Mouse (Mus musculus) forebrain, embryonic 14.5 days (tissue): Measurements from ENCODE around the gene B4galt5. TPM values are rescaled to one million over a fixed set of nuclear protein-coding genes. Genes with fewer than 3 reads are reported as not detected.

ENCODE experiments used
- ATAC-seq: fragments of 200-750 bp; cut with Nextera tagmentation; 2 replicates; pipeline ENCODE4 v1.8.0; 2017; ENCODE audit warnings: mild to moderate bottlenecking, moderate library complexity
- DNase-seq: peaks from one replicate; pipeline ENCODE4 v3.0.0-alpha.2; 2015; ENCODE audit warnings: low spot score
- H3K27ac ChIP-seq: fragments of 300-500 bp; sonication (generic); 2 replicates; pipeline ENCODE4 v1.5.1; 2014; ENCODE audit warnings: low read depth, mild to moderate bottlenecking, control low read depth, low read length, moderate library complexity
- H3K27me3 ChIP-seq: fragments of 300-500 bp; sonication (generic); replicated peaks from 2 replicates; pipeline ENCODE4 v1.6.1; 2014; ENCODE audit warnings: low read length, control low read depth, mixed read lengths; ENCODE audit not compliant: control insufficient read depth, insufficient read depth
- H3K36me3 ChIP-seq: fragments of 300-500 bp; sonication (generic); 2 replicates; pipeline ENCODE4 v1.6.1; 2014; ENCODE audit warnings: low read length, control low read depth; ENCODE audit not compliant: control insufficient read depth, insufficient read depth
- H3K4me1 ChIP-seq: fragments of 300-500 bp; sonication (generic); 2 replicates; pipeline ENCODE4 v1.6.1; 2014; ENCODE audit warnings: antibody characterized with exemption, low read length, control low read depth; ENCODE audit not compliant: control insufficient read depth, insufficient read depth
- H3K4me2 ChIP-seq: fragments of 300-500 bp; sonication (generic); 2 replicates; pipeline ENCODE4 v1.6.1; 2014; ENCODE audit warnings: mild to moderate bottlenecking, control low read depth, low read length
- H3K4me3 ChIP-seq: fragments of 300-500 bp; sonication (generic); 2 replicates; pipeline ENCODE4 v1.5.1; 2014; ENCODE audit warnings: low read depth, low read length, control low read depth
- H3K9ac ChIP-seq: fragments of 300-500 bp; sonication (generic); 2 replicates; pipeline ENCODE4 v1.6.1; 2014; ENCODE audit warnings: mild to moderate bottlenecking, low read length, control low read depth, moderate library complexity
- H3K9me3 ChIP-seq: fragments of 300-500 bp; sonication (generic); replicated peaks from 2 replicates; pipeline ENCODE4 v1.6.1; 2016; ENCODE audit warnings: low read length, control low read depth, mixed read lengths; ENCODE audit not compliant: control insufficient read depth
- whole genome bisulfite sequencing: fragments of 180-500 bp; shearing (Covaris S2); extraction: QIAGEN DNeasy Blood & Tissue Kit; methylation state at CpG from one replicate; pipeline ENCODE4 v1.1.7; 2014; 5-methylcytosine and 5-hydroxymethylcytosine counted together
- polyA plus RNA-seq: library from polyadenylated mRNA; unstranded; fragments of >200 nt; fragmentation: Nextera tagmentation; extraction: Ambion mirVana; gene quantifications from 2 replicates; pipeline ENCODE4 v1.2.1, GENCODE M21; 2014

The B4galt5 gene
- polyA plus RNA-seq, 1 experiment from 2014 or later: 10.9 TPM

DNA sequence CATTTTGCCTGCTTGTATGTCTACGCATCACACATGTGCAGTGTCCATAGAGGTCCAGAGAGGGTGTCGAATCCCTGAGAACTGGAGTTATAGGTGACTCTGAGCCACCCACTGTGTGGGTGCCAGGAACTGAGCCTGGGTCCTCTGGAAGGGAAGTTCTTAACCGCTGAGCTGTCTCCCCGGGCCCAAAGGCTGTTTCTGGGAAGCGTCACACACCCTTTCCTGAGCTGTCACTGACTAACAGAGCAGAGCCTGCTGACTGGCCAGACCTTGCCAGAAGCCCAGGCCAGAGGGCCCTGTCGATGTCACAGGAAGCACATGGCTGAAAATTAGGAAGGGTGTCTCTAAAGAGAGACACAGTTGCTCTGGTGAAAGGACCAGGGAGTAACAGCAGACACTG lies 3.5 kb upstream of the B4galt5 start:
- Histone ChIP-seq H3K36me3 (no peaks in the 10 kb centered on the region), H3K9me3 (no peaks in the 10 kb centered on the region), H3K27ac (no peak overlapping the region), H3K4me1 (peaks cover 9% of the 10 kb centered on the region), H3K9ac (no peak overlapping the region), H3K4me3 (no peak overlapping the region), H3K27me3 (0 out of 2 replicates have a peak, but pooled peaks cover 4% of the 10 kb centered on the region), H3K4me2 (no peak overlapping the region)
- 83% methylated on average over 6 of the region's 6 CpGs for WGBS
- no peak for DNase-seq
- no peak for ATAC-seq

DNA sequence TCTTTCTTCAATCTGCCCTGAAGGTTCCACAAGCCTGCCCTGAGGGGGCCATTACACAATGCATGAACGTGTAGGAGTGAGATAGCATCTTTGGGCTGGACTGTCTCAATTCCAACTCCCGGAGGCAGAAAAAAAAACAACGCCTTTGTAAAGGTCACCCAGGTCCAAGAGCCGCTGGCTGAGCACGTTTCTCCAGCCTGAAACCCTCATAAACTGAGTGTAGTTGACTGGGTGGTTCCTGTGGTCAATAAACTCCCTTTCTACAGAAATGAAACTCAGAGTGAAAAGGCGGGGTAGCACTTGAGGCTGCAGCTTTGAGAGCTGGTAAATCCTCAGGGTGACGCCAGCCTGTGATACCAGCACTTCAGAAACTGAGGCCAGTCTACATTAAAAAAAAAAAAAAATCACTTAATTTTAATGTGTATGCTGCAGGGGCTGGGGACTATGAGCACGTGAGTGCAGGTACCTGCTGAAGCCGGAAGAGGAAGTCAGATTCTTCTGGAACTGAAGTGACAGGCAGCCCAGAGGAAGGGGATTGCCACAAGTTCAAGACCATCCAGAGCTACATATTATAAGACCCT lies 2.5 kb upstream of the B4galt5 start:
- Histone ChIP-seq H3K36me3 (no peaks in the 10 kb centered on the region), H3K27ac (no peak overlapping the region), H3K9me3 (no peaks in the 10 kb centered on the region), H3K27me3 (0 out of 2 replicates have a peak, but pooled peaks cover 4% of the 10 kb centered on the region), H3K4me1 (peaks cover 9% of the 10 kb centered on the region), H3K9ac (no peak overlapping the region), H3K4me2 (no peak overlapping the region), H3K4me3 (no peak overlapping the region)
- DNase-seq (no peak), ATAC-seq (no peak)
- WGBS: 65% methylated on average over 9 of the region's 9 CpGs

DNA sequence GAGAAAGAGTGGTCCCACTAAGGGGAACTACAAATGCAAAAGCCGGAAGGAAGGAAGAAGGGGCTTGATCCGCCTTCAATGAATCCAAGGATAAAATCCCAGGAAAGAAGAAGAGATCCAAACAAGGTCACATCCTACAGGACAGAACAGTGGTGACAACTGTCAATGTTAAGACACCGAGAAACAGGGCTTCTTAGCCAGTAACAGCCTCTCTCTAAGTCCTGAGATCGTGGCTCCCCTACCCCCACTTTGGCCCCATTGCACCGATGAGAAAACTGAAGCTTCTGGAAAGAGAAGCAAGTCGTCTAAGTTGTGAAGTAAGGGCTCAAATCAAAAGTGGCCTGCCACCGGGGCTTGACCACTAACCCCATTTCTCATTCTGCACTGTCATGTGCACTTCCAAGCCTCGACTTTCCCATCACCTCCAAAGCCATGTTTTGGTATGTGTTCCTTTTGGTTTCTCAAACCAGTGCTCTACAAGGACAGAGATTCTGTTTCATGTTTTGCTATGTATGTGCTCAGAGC lies 1.2 kb upstream of the B4galt5 start:
- no peak overlapping the region for H3K27ac ChIP-seq
- H3K4me3 ChIP-seq: peak overlapping the region; percentile 76; the same call in 1 of the 2 replicates
- 55% methylated on average over 8 of the region's 8 CpGs for WGBS
- 0 out of 2 replicates have a peak, but pooled peaks cover 4% of the 10 kb centered on the region for H3K27me3 ChIP-seq
- peak overlapping the region; percentile 58 for H3K4me2 ChIP-seq
- DNase-seq (no peak), ATAC-seq (no peak)
- H3K4me1 ChIP-seq: peaks cover 9% of the 10 kb centered on the region
- H3K36me3 ChIP-seq: no peaks in the 10 kb centered on the region
- H3K9me3 ChIP-seq: no peaks in the 10 kb centered on the region
- H3K9ac ChIP-seq: no peak overlapping the region; the same call in 1 of the 2 replicates

DNA sequence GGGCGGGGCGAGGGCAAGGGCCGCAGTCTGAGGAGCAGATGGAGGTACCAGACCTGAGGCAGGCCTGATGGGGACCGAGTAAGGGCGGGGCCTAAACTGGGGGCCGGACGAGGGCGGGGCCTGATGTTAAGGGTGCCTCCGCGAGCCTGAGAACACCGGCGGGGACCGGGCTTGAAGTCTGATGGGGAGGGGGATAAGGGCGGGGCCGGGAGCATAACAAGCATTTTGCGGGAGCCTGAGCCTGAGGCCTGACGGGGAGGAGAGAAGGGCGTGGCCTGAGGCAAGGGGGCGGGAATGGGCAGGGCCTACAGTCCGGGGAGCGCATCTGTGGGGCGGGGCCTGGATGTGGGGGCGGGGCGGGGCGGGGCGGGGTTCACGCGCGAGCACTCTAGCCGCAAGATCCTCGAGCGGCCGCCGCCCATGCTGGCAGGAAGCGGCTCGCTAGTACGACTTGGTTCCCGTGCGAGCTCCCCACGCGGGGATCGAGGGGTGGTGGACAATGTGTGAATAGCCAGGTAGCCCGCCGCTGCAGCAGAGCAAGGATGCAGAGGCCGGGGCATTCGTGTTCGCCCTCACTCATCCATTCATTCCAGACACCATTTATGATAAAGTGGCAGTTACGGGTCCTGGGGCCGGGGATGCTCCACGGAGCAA lies 427 bp upstream of the B4galt5 start:
- peaks cover 9% of the 10 kb centered on the region for H3K4me1 ChIP-seq
- peak overlapping the region; percentile 76 for H3K4me3 ChIP-seq
- H3K27me3 ChIP-seq: 0 out of 2 replicates have a peak, but pooled peaks cover 4% of the 10 kb centered on the region
- no peaks in the 10 kb centered on the region for H3K36me3 ChIP-seq
- 2% methylated on average over 37 of the region's 50 CpGs for WGBS
- no peaks in the 10 kb centered on the region for H3K9me3 ChIP-seq
- peak; percentile 98 for DNase-seq
- peak; percentile 96 for ATAC-seq
- peak overlapping the region; percentile 84 for H3K9ac ChIP-seq
- peak overlapping the region; percentile 86; the same call in 1 of the 2 replicates for H3K27ac ChIP-seq
- H3K4me2 ChIP-seq: peak overlapping the region; percentile 58

DNA sequence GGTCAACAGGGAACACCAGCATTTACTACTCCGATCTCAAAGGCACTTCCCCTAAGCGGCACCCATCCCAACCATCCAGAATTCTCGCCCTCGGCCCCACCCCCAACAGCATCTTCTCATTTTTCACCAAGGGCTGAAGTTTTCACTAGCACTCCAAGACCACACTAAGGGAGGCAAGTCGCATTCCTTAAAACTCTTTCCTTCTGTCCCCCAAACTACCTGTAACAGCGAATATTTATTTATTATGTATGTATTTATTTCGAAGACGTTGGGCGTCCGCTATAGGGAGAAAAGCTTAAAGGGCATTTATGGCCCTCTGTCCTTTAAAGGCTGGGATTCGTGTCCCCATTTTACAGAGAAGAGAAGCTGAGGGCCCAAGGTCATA lies 1.0 kb downstream of the B4galt5 start:
- H3K4me1 ChIP-seq: peaks cover 10% of the 10 kb centered on the region
- DNase-seq (no peak), ATAC-seq (no peak)
- no peaks in the 10 kb centered on the region for H3K9me3 ChIP-seq
- H3K4me2 ChIP-seq: peak overlapping the region; percentile 58
- no peaks in the 10 kb centered on the region for H3K36me3 ChIP-seq
- no peak overlapping the region for H3K27ac ChIP-seq
- 0 out of 2 replicates have a peak, but pooled peaks cover 4% of the 10 kb centered on the region for H3K27me3 ChIP-seq
- H3K9ac ChIP-seq: peak overlapping the region; percentile 84
- H3K4me3 ChIP-seq: peak overlapping the region; percentile 76
- WGBS: 13% methylated on average over 11 of the region's 11 CpGs

DNA sequence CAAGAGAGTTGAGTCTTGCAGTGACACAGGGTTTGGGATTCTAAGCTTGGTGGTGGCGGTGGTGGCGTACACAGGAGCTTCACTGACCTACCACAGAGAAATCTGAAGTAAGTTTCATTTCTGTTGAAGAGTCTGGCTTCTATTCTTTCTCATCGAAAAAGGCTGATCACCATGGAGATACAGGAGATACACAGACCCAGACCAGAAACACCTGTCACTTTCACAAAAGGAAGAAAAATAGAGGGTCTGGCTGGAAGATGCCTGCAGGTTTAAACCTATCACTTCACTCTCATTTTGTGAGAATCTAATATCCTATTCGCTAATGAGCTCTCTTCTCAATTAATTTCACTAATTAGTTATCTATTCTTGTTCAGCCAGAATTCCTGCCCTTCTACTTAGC lies 1.6 kb downstream of the B4galt5 start:
- Histone ChIP-seq H3K9ac (no peak overlapping the region), H3K4me1 (peaks cover 10% of the 10 kb centered on the region), H3K4me3 (peak overlapping the region; percentile 76; the same call in 1 of the 2 replicates), H3K4me2 (peak overlapping the region; percentile 58), H3K27me3 (0 out of 2 replicates have a peak, but pooled peaks cover 4% of the 10 kb centered on the region), H3K27ac (no peak overlapping the region), H3K9me3 (no peaks in the 10 kb centered on the region), H3K36me3 (no peaks in the 10 kb centered on the region)
- ATAC-seq (no peak), DNase-seq (no peak)
- WGBS: 50% methylated on average over 4 of the region's 4 CpGs

DNA sequence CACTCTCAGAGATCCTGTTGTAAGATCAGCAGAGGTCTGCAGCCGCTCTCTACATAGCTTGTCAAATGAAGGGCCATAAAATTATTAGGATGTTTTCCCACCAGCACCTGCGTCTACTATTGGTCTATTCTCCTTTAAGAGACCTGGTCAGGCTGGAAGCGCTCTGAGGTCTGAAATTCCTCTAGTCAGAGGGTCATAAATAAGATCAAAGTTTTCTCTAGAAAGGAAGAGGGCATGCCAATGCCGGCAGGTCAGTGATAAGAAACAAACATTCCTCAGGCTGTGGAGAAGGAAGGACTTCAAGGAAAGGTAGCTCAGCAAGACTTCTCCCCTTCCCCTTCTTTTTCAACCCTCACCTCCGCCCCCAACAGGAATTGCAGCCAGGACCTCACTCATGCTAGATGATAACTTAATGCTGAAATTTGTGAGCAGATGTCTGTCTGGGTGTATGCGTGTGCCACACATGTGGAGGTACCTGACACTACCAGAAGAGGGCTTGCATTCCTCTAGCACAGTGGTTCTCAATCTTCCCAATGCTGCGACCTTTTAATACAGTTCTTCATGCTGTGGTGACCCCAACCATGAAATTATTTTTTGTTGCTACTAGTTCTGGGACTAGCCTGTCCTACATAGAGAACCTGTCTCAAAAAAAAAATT lies 3.3 kb downstream of the B4galt5 start:
- no peak for DNase-seq

DNA sequence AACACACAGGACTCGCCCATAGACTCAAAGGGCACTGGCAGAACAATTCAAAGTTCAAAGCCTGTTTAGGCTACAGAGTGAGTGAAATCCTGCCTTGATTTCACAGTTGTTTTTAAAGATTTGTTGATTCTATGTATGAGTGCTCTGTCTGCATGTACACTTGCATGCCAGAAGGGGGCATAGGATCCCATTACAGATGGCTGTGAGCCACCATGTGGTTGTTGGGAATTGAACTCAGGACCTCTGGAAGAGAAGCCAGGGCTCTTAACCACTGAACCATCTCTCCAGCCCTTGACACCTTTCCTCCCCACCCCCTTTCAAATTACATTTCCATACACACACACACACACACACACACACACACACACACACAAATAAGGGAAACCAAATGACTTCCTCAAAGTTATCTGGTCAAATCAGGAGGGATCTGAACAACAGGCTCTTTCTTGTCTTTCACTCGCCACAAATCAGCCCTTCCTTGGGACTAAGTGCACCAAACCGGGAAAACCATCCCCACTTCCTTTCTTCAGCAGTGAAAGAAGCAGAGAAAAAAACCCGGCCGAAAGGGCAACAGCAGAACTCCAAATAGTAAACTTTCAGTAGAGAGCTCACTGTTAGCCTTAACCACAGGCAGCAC lies 4.0 kb downstream of the B4galt5 start:
- WGBS: 85% methylated on average over 5 of the region's 5 CpGs
- Histone ChIP-seq H3K4me1 (peaks cover 10% of the 10 kb centered on the region), H3K9ac (no peak overlapping the region), H3K27ac (no peak overlapping the region), H3K27me3 (no peaks in the 10 kb centered on the region), H3K4me2 (no peak overlapping the region), H3K4me3 (no peak overlapping the region), H3K9me3 (no peaks in the 10 kb centered on the region), H3K36me3 (no peaks in the 10 kb centered on the region)
- ATAC-seq (no peak), DNase-seq (no peak)

More for the DNA sequence above, 3.3 kb downstream of the B4galt5 start:
- Histone ChIP-seq H3K4me2 (no peak overlapping the region), H3K36me3 (no peaks in the 10 kb centered on the region), H3K27ac (no peak overlapping the region), H3K27me3 (0 out of 2 replicates have a peak, but pooled peaks cover 3% of the 10 kb centered on the region), H3K9ac (no peak overlapping the region), H3K4me1 (peaks cover 10% of the 10 kb centered on the region), H3K9me3 (no peaks in the 10 kb centered on the region), H3K4me3 (no peak overlapping the region)
- ATAC-seq: no peak
- WGBS: 95% methylated on average over 7 of the region's 7 CpGs
